Mouse (Mus musculus) embryonic facial prominence, embryonic 11.5 days (tissue): ENCODE data around the gene Slc36a1. TPM values are rescaled to one million over a fixed set of nuclear protein-coding genes. Genes with fewer than 3 reads are reported as not detected.
A peak's percentile ranks its signal among the peaks of the same experiment; 100 is the strongest.

ENCODE experiments used
- ATAC-seq: fragments of 200-750 bp; cut with Nextera tagmentation; replicated peaks from 2 replicates; pipeline ENCODE4 v1.8.0; 2017; ENCODE audit warnings: low read depth; ENCODE audit not compliant: insufficient number of reproducible peaks, low FRiP score, low TSS enrichment
- DNase-seq: peaks from one replicate; pipeline ENCODE4 v3.0.0-alpha.2; 2015; ENCODE audit warnings: low spot score
- H3K27ac ChIP-seq: fragments of 300-500 bp; sonication (generic); replicated peaks from 2 replicates; pipeline ENCODE4 v1.5.1; 2014; ENCODE audit warnings: mild to moderate bottlenecking, low read depth, low read length, control low read depth
- H3K27me3 ChIP-seq: fragments of 300-500 bp; sonication (generic); 2 replicates; pipeline ENCODE4 v1.6.1; 2014; ENCODE audit warnings: mild to moderate bottlenecking, low read length, moderate library complexity, mixed read lengths; ENCODE audit not compliant: control insufficient read depth, insufficient read depth
- H3K36me3 ChIP-seq: fragments of 300-500 bp; sonication (generic); replicated peaks from 2 replicates; pipeline ENCODE4 v1.6.1; 2014; ENCODE audit warnings: low read depth, mild to moderate bottlenecking, low read length, moderate library complexity, mixed read lengths; ENCODE audit not compliant: control insufficient read depth, insufficient read depth
- H3K4me1 ChIP-seq: fragments of 300-500 bp; sonication (generic); 2 replicates; pipeline ENCODE4 v1.6.1; 2014; ENCODE audit warnings: low read length, mixed read lengths; ENCODE audit not compliant: control insufficient read depth, insufficient read depth
- H3K4me2 ChIP-seq: fragments of 300-500 bp; sonication (generic); 2 replicates; pipeline ENCODE4 v1.6.1; 2014; ENCODE audit warnings: low read depth, mild to moderate bottlenecking, control low read depth, low read length, moderate library complexity
- H3K4me3 ChIP-seq: fragments of 300-500 bp; sonication (generic); 2 replicates; pipeline ENCODE4 v1.5.1; 2014; ENCODE audit warnings: low read depth, low read length, control low read depth
- H3K9ac ChIP-seq: fragments of 300-500 bp; sonication (generic); replicated peaks from 2 replicates; pipeline ENCODE4 v1.6.1; 2014; ENCODE audit warnings: mild to moderate bottlenecking, control low read depth, low read length
- H3K9me3 ChIP-seq: fragments of 300-500 bp; sonication (generic); replicated peaks from 2 replicates; pipeline ENCODE4 v1.6.1; 2016; ENCODE audit warnings: mild to moderate bottlenecking, low read length, inconsistent platforms, mixed read lengths; ENCODE audit not compliant: control insufficient read depth
- WGBS: fragments of 180-500 bp; shearing (Covaris S2); extraction: QIAGEN DNeasy Blood & Tissue Kit; methylation state at CpG from one replicate; pipeline ENCODE4 v1.1.7; 2014; 5-methylcytosine and 5-hydroxymethylcytosine counted together
- polyA plus RNA-seq: library from polyadenylated mRNA; unstranded; fragments of >200 nt; fragmentation: Nextera tagmentation; extraction: Ambion mirVana; gene quantifications from 2 replicates; pipeline ENCODE4 v1.2.1, GENCODE M21; 2014

The Slc36a1 gene
- polyA plus RNA-seq, 1 experiment from 2014 or later = 1.9 TPM

- Histone ChIP-seq H3K4me2 (no peak overlapping the region), H3K9me3 (no peaks in the 10 kb centered on the region), H3K27me3 (no peaks in the 10 kb centered on the region), H3K36me3 (no peaks in the 10 kb centered on the region), H3K27ac (no peak overlapping the region), H3K9ac (no peak overlapping the region), H3K4me1 (no peaks in the 10 kb centered on the region), H3K4me3 (no peak overlapping the region)
- no peak for ATAC-seq
- DNase-seq = no peak
- 92% methylated on average over 7 of the region's 7 CpGs for WGBS
These were observed 17.2 kb downstream of the Slc36a1 start for GRCm38 (mm10) chr11:55221306-55221705.

- no peaks in the 10 kb centered on the region for H3K4me1 ChIP-seq
- H3K9me3 ChIP-seq = no peaks in the 10 kb centered on the region
- ATAC-seq = no peak
- no peaks in the 10 kb centered on the region for H3K27me3 ChIP-seq
- no peak overlapping the region for H3K4me2 ChIP-seq
- H3K9ac ChIP-seq = no peak overlapping the region
- no peaks in the 10 kb centered on the region for H3K36me3 ChIP-seq
- no peak overlapping the region for H3K27ac ChIP-seq
- no peak for DNase-seq
- H3K4me3 ChIP-seq = no peak overlapping the region
- WGBS = 95% methylated on average over 6 of the region's 6 CpGs
These were observed 26.9 kb downstream of the Slc36a1 start for GRCm38 (mm10) chr11:55231034-55231433.

DNA sequence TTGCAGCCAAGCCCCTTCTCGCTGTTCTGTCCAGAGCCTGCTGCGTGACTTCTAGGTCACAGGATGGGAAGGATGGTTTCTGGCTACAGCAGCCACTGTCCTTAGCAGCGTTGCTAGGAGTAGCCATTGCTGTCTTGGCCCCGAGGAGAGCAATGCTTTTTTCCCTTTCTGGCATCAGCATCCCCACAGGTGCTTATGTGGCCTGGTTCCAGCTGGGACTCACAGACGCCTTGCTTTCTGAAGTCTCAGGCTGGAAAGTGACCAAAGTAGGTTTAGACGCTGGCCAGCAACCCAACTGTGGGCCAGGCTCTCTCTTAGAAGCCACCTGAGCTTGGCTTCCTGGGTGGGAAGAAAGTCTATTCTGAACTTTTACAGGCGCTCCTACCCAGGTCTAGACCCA, 30.1 kb downstream of the Slc36a1 start:
- Histone ChIP-seq H3K9me3 (no peaks in the 10 kb centered on the region), H3K36me3 (no peaks in the 10 kb centered on the region), H3K4me2 (no peak overlapping the region), H3K9ac (no peak overlapping the region), H3K27ac (no peak overlapping the region), H3K4me1 (no peaks in the 10 kb centered on the region), H3K4me3 (no peak overlapping the region), H3K27me3 (no peaks in the 10 kb centered on the region)
- no peak for ATAC-seq
- 92% methylated on average over 7 of the region's 7 CpGs for WGBS
- no peak for DNase-seq

DNA sequence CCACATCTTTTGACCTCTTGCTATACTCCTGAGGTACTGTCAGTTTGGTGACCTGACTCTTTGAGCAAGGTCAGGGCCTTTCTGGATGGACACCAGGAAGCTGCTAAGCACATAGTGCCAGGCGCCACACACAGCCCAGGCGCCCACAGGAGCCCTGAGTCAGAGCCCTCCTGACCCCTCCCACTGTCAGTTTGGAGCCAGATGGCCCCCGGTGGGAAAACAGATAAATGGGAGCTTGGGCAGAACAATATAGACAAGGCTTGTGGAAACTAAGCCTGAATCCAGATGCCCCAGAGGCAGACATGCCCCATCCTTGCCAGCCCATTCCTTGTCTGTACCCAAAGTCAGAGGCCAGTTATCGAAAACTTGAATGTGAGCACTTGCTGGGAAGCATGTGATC, 30.6 kb downstream of the Slc36a1 start:
- H3K4me1 ChIP-seq = no peaks in the 10 kb centered on the region
- no peak overlapping the region for H3K4me3 ChIP-seq
- H3K9me3 ChIP-seq = no peaks in the 10 kb centered on the region
- H3K9ac ChIP-seq = no peak overlapping the region
- H3K4me2 ChIP-seq = no peak overlapping the region
- no peaks in the 10 kb centered on the region for H3K36me3 ChIP-seq
- ATAC-seq (no peak), DNase-seq (no peak)
- no peaks in the 10 kb centered on the region for H3K27me3 ChIP-seq
- H3K27ac ChIP-seq = no peak overlapping the region
- 81% methylated on average over 4 of the region's 4 CpGs for WGBS

GRCm38 (mm10) chr11:55236815-55237214, 32.7 kb downstream of the Slc36a1 start:
- DNase-seq = no peak
- H3K4me2 ChIP-seq = no peak overlapping the region
- no peak overlapping the region for H3K27ac ChIP-seq
- no peaks in the 10 kb centered on the region for H3K27me3 ChIP-seq
- ATAC-seq = no peak
- H3K9me3 ChIP-seq = no peaks in the 10 kb centered on the region
- H3K36me3 ChIP-seq = no peaks in the 10 kb centered on the region
- no peak overlapping the region for H3K9ac ChIP-seq
- H3K4me3 ChIP-seq = no peak overlapping the region
- no peaks in the 10 kb centered on the region for H3K4me1 ChIP-seq
- 63% methylated on average over 1 of the region's 1 CpGs for WGBS

DNA sequence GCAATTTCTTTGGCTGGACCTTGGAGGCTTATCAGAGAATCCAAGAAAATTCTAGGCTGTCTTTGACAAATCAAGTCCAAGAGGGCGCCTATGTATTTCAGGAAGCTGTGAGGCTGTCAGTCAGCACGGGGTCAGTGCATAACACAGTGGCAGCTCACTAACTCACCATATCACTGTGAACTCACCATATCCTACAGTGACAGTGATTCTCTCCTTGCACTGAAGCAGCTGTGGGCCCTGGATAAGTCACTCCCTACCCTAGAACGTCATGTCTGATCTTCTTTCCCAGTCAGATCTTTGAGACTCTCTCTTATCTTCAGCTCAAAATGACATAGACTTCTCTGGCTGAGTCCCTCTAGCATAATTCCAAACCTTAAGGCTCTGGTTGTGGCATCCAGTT, 35.3 kb downstream of the Slc36a1 start:
- H3K27ac ChIP-seq = no peak overlapping the region
- no peak overlapping the region for H3K4me3 ChIP-seq
- DNase-seq = no peak
- no peak overlapping the region for H3K4me2 ChIP-seq
- no peak overlapping the region for H3K9ac ChIP-seq
- no peak for ATAC-seq
- H3K4me1 ChIP-seq = no peaks in the 10 kb centered on the region
- WGBS = 76% methylated on average over 3 of the region's 3 CpGs
- H3K9me3 ChIP-seq = no peaks in the 10 kb centered on the region
- H3K27me3 ChIP-seq = no peaks in the 10 kb centered on the region
- H3K36me3 ChIP-seq = no peaks in the 10 kb centered on the region

DNA sequence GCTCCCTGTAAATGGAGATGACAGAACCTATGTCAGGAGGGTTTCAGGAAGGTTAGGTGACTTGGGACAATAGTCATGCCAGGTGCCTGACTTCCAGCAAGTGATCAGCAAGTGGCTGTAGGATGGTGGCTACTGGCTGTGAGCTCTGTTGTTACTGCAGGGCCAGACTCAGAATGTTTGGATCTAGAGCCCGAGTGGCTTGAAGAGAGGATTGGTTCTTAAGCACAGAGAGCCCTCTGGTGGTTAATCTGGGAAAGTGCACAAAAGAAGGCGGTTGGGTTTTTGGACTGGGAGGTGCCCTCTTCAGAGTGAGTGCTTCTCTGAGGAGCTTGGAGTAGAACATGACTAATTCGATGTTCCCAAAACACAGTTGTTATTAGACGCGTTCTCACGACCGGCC, 36.4 kb downstream of the Slc36a1 start:
- no peak overlapping the region for H3K9ac ChIP-seq
- no peaks in the 10 kb centered on the region for H3K9me3 ChIP-seq
- H3K27ac ChIP-seq = no peak overlapping the region
- H3K27me3 ChIP-seq = no peaks in the 10 kb centered on the region
- H3K4me1 ChIP-seq = no peaks in the 10 kb centered on the region
- H3K4me3 ChIP-seq = no peak overlapping the region
- ATAC-seq (no peak), DNase-seq (peak; percentile 76)
- no peak overlapping the region for H3K4me2 ChIP-seq
- no peaks in the 10 kb centered on the region for H3K36me3 ChIP-seq
- WGBS = 69% methylated on average over 7 of the region's 7 CpGs

GRCm38 (mm10) chr11:55250527-55250926, 46.4 kb downstream of the Slc36a1 start:
- ATAC-seq (no peak), DNase-seq (no peak)
- H3K4me2 ChIP-seq = no peak overlapping the region
- H3K4me1 ChIP-seq = no peaks in the 10 kb centered on the region
- no peaks in the 10 kb centered on the region for H3K36me3 ChIP-seq
- no peaks in the 10 kb centered on the region for H3K9me3 ChIP-seq
- no peak overlapping the region for H3K27ac ChIP-seq
- H3K27me3 ChIP-seq = no peaks in the 10 kb centered on the region
- 84% methylated on average over 6 of the region's 6 CpGs for WGBS
- no peak overlapping the region for H3K4me3 ChIP-seq
- H3K9ac ChIP-seq = no peak overlapping the region
